Mouse (Mus musculus): Measurements from ENCODE around the gene Gm15262. TPM values are rescaled to one million over a fixed set of nuclear protein-coding genes. Genes with fewer than 3 reads are reported as not detected.
"Not testable (repeated sequence)": the region's sequence is repeated elsewhere in the genome, so short reads cannot be mapped to it uniquely, and the experiment has no call there.

The Gm15262 gene
- total RNA-seq (2018; cell fraction: chromatin; rRNA removed) = not detected
- not detected for total RNA-seq (2018; cell fraction: cytosol; rRNA removed)
- not detected for total RNA-seq (2018; cell fraction: nucleus; rRNA removed)
- not detected in 3 replicates for polyA plus RNA-seq (2018)

GRCm38 (mm10) chrX:161287156-161287555, at the start of gene Gm15262:
Gene Gm15262, plus strand, starts transcription at chrX:161287456.
- H3K4me3 ChIP-seq (ENCODE audit: inconsistent target); H3K79me2 ChIP-seq (ENCODE audit: inconsistent target); H3K27ac ChIP-seq; H3K36me3 ChIP-seq (ENCODE audit: inconsistent target): not testable (repeated sequence)
- WGBS (ENCODE audit: missing documents) = 85% methylated on average over 2 of the region's 2 CpGs

DNA sequence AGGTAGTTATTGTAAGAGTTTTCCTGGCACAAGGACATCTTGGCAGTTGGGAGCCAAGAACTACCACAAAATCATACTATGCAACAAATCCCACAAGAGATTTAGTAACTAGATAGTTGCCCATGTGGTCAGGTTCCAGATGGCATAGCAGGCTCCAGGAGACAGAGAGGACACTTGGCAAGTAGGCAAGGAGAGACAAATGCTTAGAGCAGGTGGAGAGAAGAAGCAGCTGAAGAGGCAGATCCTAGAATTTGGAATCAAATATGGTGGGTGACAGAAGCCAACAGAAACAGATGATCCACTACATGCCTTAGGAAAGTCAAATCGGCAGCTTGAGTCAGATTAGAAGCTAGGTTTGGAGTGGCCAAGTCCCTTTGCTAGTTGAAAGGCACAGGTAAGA, 20.9 kb downstream of the Gm15262 start:
- Histone ChIP-seq H3K36me3 (ENCODE audit: inconsistent target) (no peaks in the 10 kb centered on the region), H3K27ac (no peak overlapping the region), H3K4me3 (ENCODE audit: inconsistent target) (no peak overlapping the region), H3K79me2 (ENCODE audit: inconsistent target) (no peaks in the 10 kb centered on the region)
- WGBS (ENCODE audit: missing documents) = 80% methylated on average over 1 of the region's 1 CpGs

DNA sequence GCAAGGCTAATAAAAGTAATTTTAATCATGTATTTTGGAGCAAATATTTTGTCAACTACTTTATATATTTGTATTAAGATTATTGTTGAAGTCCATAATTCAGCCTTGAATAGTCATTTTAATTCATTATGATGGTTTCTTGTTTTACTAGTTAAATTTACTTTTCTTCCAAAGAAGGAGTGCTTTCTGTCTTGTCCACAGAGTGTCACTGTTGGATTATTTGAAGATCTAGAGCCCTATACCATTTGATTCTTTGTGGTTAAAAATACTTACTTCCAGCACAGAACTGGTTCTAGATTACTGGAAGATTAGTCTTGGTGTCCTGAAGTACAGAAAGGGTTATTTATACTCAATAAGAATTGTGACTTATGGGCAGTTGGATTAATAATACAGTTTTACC, 29.2 kb downstream of the Gm15262 start:
- Histone ChIP-seq H3K36me3 (ENCODE audit: inconsistent target) (no peaks in the 10 kb centered on the region), H3K79me2 (ENCODE audit: inconsistent target) (no peaks in the 10 kb centered on the region), H3K27ac (no peak overlapping the region), H3K4me3 (ENCODE audit: inconsistent target) (no peak overlapping the region)

DNA sequence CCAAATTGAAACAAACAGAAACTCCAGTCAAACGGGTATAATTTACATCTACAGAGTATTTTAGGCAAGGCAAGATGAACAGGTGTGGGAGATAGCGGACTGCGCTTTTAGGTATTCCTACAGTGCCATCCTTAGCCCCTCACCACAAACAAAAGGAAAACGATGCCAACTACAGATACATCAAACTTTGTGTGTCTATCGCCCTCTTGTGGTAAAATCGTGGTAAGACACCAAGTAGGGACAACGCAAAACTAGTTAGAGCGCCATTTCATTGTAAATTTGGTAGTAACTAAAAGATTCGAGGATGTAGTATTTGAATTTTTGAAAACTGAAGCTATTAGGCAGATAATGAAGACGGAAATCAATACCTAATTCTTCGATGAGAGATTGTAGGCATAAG, 83.7 kb downstream of the Gm15262 start:
- no peaks in the 10 kb centered on the region for H3K36me3 ChIP-seq (ENCODE audit: inconsistent target)
- H3K79me2 ChIP-seq (ENCODE audit: inconsistent target) = no peaks in the 10 kb centered on the region
- H3K27ac ChIP-seq = no peak overlapping the region
- 53% methylated on average over 11 of the region's 11 CpGs for WGBS (ENCODE audit: missing documents)
- H3K4me3 ChIP-seq (ENCODE audit: inconsistent target) = no peak overlapping the region

GRCm38 (mm10) chrX:161371461-161371860, 84.2 kb downstream of the Gm15262 start:
- no peaks in the 10 kb centered on the region for H3K79me2 ChIP-seq (ENCODE audit: inconsistent target)
- no peak overlapping the region for H3K27ac ChIP-seq
- no peaks in the 10 kb centered on the region for H3K36me3 ChIP-seq (ENCODE audit: inconsistent target)
- WGBS (ENCODE audit: missing documents) = 70% methylated on average over 3 of the region's 3 CpGs
- no peak overlapping the region for H3K4me3 ChIP-seq (ENCODE audit: inconsistent target)

- 55% methylated on average over 1 of the region's 1 CpGs for WGBS (ENCODE audit: missing documents)
- no peak overlapping the region for H3K4me3 ChIP-seq (ENCODE audit: inconsistent target)
- no peaks in the 10 kb centered on the region for H3K36me3 ChIP-seq (ENCODE audit: inconsistent target)
- no peaks in the 10 kb centered on the region for H3K79me2 ChIP-seq (ENCODE audit: inconsistent target)
- no peak overlapping the region for H3K27ac ChIP-seq
These were observed 88.3 kb downstream of the Gm15262 start for GRCm38 (mm10) chrX:161375568-161375967.

DNA sequence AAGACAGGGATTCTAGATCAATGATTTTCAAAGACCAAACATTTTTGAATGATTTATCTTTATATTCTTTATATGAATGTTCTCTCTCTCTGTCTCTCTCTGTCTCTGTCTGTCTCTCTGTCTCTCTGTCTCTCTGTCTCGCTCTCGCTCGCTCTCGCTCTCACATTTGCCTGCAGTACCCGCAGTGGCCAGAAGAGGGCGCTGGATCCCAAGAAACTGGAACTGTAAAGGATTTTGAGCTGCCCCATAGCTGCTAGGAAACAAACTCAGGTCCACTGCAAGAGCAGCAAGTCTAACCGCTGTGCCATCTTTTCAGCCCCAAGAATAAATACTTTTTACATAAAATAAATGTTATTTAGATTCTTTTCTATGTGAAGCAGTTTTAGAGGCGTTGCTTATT, 98.5 kb downstream of the Gm15262 start:
- no peak overlapping the region for H3K27ac ChIP-seq
- H3K4me3 ChIP-seq (ENCODE audit: inconsistent target) = no peak overlapping the region
- no peaks in the 10 kb centered on the region for H3K79me2 ChIP-seq (ENCODE audit: inconsistent target)
- 51% methylated on average over 7 of the region's 8 CpGs for WGBS (ENCODE audit: missing documents)
- H3K36me3 ChIP-seq (ENCODE audit: inconsistent target) = no peaks in the 10 kb centered on the region

- Histone ChIP-seq H3K4me3 (ENCODE audit: inconsistent target) (no peak overlapping the region), H3K36me3 (ENCODE audit: inconsistent target) (no peaks in the 10 kb centered on the region), H3K27ac (no peak overlapping the region), H3K79me2 (ENCODE audit: inconsistent target) (no peaks in the 10 kb centered on the region)
- 86% methylated on average over 4 of the region's 4 CpGs for WGBS (ENCODE audit: missing documents)
These were observed 100.7 kb downstream of the Gm15262 start for GRCm38 (mm10) chrX:161387942-161388341.

GRCm38 (mm10) chrX:161399110-161399509, 111.9 kb downstream of the Gm15262 start:
- H3K27ac ChIP-seq = no peak overlapping the region
- no peaks in the 10 kb centered on the region for H3K36me3 ChIP-seq (ENCODE audit: inconsistent target)
- H3K79me2 ChIP-seq (ENCODE audit: inconsistent target) = no peaks in the 10 kb centered on the region
- H3K4me3 ChIP-seq (ENCODE audit: inconsistent target) = no peak overlapping the region
- WGBS (ENCODE audit: missing documents) = 21% methylated on average over 11 of the region's 11 CpGs

- Histone ChIP-seq H3K79me2 (ENCODE audit: inconsistent target) (no peaks in the 10 kb centered on the region), H3K4me3 (ENCODE audit: inconsistent target) (no peak overlapping the region), H3K36me3 (ENCODE audit: inconsistent target) (no peaks in the 10 kb centered on the region), H3K27ac (no peak overlapping the region)
- WGBS (ENCODE audit: missing documents) = 57% methylated on average over 1 of the region's 1 CpGs
These were observed 123.9 kb downstream of the Gm15262 start for GRCm38 (mm10) chrX:161411151-161411550.

Other genes starting within 250 kb of the Gm15262 start
- gene Scml2, start 170.3 kb upstream of the Gm15262 start, polyA plus RNA-seq (2018) = 0.03 to 0.09 TPM in 2 of 3 replicates, not detected in the other